Mouse (Mus musculus) CD8-positive naive resting alpha-beta T cell, adult 2 months (primary cell): Measurements from ENCODE around the gene Sh3tc1.

Experiments used
- DNase-seq, 2 experiments: peaks; one replicate each; pipeline ENCODE4 v3.0.0; 2022; ENCODE audit warnings: low read depth in 2 of 2, low spot score in 2 of 2

Gene Sh3tc1

DNA sequence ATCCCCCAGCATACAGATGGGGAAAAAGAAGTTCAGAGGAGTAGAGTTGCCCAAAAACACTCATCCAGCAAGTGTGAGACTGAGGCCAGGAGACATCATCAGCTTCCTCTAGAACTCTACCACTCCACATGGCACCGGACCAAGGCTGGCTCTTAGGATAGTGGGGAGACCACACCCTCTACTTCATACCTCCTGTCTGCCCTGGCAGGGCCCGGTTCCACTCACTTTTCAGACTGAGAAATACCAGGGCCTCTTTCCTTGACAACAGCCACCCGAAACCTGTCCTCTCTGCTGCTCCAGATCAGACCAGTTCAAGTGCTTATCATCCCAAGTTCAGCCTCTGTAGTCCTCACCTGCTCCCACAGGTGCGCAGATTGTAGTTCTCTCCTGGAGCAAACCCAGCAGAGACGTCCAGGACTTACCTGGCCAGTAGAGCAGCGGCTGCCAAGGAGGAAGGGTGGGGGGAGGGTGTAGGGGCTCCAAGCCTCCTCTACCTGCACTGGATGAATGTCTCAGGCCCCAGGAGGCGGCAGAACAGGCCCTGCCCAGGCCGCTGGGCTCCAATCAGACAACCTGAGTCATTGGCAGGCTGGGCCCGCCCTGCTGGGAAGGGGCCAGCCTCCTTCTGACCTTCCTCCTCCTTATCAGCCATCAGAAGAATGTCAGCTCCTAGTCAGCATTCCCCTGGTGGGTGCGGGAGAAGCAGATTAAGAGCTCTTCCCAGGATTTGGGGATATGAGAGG lies at the start of gene Sh3tc1:
TSS of gene Sh3tc1 (minus strand) at position 452 of the 743 bp plus-strand sequence.
- DNase-seq: no peak

DNA sequence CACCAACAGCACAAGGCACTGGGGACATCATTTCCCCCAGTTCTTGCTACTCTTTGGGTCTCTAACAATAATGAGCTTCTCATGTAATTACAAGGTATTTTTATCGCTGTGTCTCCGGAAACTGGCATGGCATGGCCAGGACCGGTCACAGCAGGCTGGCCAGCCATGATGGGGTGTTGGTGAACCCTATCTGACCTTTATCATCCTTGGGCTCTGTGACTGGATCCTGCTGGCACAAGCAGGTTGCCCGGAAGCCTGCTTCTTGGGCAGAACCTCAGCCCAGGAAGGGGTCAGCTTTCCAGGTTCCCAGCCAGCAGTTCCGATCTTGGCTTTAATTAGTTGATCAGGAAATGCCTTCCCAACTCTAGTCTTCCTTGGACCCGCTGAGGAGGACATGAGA lies 48.9 kb upstream of the Sh3tc1 start:
- no peak for DNase-seq

DNA sequence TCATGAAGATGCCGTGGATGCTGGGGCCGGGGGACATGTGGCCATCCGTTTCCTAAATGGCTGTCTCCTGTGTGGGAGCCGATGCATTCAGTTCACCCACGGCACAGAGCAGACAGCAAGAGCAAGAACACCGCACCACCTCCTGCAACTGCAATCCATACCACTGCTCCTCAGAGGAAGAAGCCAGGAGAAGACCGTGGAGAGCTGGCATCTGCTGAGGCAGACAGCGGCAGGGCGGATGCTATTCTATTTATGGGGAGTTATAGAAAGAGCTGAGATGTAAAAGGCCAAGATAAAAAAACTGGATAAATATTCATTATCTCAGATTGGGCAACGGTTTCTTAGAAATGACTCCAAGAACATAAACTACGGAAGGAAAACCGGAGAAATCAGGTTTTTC lies 48.1 kb upstream of the Sh3tc1 start:
- DNase-seq: no peak

DNA sequence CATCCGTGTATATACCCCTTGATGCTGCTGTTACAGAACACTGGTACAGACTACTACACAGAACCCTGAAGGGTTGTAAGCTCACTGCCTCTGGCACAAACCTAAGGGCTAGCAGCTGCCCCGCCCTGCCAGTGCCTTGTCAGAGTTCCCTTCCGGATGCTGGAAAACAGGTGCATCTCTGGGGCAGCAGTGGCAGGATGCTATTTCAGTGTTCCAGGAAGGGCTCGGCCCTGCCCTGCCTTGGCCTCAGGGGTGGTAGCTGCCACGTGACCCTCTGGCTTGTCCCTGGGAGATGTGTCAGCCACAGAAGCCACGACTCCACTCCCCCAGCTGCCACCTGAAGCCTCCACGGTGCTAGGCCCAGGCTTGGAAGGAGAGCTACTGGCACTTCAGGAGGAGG lies 46.1 kb upstream of the Sh3tc1 start:
- DNase-seq: no peak

DNA sequence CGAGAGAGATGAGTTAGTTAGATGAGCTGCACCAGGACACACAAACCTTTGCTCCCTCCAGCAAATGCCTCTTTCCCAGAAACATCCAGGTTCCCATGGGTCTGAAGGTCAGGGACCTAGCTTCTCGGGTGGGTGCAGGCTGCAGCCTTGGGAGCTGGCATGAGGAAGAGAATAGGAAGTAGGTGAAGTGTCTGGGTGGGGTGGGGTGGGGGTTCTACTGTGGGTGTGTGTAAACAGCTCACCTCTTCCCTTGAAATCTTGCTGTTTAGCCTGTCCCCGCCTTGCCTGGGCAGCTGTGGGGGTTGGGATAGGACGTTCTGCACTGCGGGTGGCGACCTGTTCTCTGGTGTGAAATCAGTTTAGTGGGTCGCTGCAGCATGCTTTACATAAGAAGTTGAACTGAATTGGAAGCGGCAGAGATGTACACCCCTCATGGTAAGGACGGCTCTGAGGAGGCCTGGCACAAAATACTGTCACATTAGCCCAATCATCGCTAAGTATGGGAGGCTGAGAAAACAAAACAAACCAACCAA lies 42.9 kb upstream of the Sh3tc1 start:
- no peak for DNase-seq

DNA sequence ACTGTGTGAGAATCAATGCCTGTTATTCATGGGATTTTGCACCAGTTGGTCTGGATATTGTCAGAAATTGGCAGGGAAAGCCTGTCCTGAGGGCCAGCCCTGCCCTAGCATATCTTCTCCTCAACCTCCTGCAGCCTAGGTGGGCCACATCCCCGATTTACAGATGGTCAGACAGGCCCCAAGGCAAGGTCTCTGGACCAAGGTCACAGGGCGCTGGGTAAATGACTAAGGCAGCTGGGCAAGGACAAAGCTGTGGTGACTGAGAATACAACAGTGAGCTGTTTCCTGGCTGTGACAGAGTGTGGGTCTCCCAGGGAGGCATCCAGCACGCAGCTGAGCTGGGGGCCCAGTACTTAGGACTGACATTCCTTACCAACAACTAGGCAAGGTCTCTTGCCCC lies 41.3 kb upstream of the Sh3tc1 start:
- DNase-seq: no peak

DNA sequence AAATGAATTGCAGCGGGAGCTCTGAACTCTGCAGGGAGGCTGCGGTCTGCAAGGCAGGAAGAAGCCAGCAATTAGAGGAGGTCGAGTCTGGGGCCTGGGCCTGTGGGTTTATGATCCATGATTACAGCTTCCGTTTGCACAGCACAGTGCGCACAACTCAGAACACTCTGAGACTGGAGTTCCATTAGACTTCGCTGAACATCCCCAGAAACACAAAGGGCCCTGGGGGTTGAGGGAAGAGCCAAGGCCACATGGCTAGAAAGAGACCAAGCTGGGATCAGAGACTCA lies 34.3 kb upstream of the Sh3tc1 start:
- DNase-seq: no peak

DNA sequence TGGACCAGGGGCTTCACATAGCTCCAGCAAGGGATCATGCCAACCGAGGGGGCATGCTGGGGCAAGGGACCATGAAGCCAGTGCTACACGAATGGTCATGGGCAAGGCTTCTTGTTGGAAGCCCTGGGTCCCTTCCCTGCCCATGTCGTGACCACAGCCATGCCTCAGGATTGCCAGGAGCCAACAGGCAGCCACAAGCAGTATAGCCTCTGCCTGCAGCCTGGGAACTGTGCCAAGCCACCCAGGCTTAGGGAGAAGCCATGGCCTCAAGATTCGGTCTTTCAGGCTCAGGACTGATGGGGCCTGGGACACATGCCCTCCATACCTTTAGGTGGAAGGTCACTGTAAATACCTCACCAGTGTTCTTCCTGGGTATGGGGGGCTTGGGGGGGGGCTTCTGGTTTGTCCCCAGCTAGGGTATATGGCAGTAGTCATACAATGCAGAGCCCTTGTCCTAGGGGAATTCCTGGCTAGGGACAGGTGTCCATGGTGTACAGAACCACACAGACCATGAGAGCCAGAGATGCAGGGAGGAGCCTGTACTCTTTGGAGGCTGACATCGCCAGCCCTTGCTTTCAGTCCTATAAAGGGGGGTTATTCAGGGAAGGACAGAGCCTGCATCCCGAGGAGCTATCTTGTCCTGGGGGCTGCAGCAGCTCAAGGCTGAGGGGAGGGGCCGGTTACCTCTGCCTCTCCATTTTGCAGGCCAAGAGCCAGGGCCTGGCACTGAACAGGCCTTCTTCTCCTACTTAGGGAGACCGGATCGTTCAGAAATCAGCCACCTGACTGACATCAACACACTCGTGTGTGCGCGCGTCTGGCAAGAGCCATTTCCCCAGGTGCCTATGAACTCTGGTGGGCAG lies 33.7 kb upstream of the Sh3tc1 start:
- DNase-seq: no peak

DNA sequence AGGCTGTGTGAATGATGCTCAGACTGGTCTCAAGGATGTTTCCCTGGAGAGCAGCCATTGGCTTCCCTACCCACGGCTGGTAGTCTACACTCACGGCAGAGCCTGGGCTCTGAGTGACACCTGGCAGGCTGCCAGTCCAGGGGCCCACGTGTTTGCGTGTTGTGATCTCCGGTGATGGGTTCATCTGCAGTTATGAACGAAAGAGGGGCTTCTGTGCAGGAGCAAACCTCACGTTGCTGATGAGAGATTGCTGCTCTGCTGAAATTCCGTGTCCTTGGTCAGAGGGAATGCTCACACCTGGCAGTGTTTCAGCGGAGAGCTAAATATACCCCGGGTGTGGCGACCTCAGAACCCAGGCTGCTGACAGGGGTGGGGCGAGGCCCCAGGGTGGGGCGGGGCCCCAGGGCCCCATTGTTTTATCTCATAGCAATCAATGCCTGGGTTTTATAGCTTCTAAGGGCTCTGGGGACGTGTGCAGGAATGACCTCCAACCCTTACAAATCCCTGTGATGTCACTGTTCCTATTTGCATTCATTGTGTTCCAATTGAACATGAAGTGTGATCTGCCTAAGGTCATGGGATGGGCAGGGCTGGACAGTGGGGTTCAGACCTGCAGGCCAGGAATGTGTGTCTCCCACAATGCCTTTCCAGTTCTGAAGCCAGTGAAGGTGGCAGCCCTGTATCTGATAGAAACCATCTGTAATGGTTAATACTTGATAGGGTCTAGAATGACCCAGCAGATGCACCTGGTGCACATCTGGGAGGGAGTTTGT lies 31.3 kb upstream of the Sh3tc1 start:
- DNase-seq: no peak

DNA sequence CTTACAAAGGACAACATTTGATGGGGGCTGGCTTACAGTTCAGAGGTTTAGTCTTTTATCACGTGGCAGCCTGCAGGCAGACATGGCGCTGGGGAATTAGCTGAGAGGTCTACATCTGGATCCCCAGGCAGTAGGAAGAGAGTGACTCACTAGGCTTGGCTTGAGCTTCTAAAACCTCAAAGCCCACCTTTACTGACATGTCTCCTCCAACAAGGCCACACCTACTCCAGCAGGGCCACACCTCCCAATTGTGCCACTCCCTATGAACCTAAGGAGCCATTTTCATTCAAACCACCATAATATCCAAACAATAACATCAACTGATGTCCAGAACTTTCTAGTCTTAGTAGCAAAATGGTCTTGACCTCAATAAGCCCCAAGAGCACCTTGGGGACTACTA lies 30.5 kb upstream of the Sh3tc1 start:
- DNase-seq: no peak

DNA sequence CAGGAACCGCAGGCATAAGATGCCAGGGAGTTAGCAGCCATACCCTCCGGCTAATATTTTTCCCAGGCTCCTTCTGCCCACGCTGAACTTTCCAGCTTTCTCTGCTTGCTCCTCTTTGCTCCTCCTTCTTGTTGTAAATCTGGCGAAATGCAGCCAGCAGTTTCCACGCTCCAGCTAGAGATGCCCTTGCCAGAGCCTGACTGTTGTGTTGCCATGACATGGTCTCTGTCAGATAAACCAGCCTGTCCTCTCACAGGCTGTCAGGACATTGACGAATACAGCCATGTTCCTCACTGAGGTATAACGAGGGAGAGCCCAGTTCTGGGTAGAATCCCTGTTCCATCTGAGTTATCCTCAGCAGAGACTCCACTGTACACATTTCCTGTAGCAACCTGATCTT lies 29.2 kb upstream of the Sh3tc1 start:
- no peak for DNase-seq

DNA sequence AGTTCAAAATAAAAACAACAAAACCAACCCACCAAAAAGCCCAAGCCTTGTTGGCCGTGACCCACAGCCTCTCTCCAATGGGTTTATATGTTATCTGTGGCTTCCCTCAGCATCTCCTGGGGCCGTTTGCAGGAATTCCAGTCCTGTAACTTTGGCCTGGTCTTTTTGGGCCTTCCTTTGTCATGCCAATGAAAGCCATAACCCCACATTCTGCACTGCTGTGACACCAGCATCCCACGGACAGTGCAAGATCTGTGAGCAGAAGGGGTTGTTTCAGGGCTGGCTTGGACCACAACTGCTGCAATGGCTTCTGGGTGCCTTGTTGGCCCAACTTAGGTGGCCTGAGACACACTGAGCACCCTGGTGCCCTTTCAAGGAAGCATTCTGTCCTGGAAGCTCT lies 28.7 kb upstream of the Sh3tc1 start:
- DNase-seq: no peak

DNA sequence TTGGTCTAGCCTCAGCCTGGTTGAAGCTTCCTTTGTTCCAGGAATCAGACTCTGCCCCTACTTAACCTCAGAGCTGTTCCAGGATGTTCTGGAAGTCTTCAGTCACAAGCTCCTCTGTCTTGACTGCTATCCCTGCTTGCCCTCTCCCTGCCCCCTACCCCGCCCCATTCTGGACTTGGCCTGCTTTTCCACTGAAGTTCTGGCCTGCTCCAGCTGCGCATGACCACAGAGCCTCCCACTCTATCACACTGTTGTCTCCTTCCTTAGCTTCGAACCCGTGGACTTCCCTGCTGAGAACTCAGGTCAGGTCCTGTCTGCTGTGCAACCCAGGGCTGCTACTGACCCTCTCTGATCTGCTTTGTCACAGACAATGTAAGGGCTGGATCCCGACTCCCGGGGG lies 26.1 kb upstream of the Sh3tc1 start:
- DNase-seq: no peak

DNA sequence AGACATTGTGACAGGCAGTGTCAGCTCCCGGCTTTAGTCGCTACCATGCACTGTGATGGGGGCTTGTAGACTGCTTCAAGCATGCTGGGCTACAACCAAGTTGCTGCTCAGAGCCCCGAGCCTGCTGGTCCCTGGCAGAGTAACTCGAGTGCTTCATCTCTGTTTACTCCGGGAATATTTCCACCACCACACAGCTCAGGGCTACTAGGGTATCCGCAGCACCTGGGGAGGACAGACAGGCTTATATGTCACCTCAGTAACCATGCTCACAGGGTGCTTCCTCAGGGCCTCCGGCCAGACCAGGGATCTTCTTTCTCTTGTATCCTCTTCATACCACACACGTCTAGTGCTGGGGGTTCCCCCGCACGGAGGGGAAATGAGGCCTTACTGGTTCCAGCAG lies 23.1 kb upstream of the Sh3tc1 start:
- no peak for DNase-seq

DNA sequence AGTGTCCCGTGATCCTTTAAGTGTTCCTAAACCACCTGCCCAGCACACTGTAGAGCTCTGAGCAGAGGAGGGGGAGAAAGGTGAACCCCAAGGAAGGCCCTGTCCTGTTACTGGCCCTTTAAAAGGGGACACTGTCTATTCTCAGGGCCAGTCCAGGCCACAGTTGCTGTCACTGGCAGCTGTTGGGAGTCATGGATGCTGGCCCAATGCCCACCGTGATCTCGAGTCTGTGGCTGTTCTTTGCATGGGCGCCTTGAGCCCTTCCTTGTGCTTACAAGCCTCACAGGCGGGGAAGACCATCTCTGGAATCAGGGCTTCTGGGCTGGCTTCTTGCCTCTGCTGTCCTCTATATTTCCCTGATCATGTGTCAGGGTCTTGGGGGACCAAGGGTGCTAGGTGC lies 22.6 kb upstream of the Sh3tc1 start:
- DNase-seq: no peak

DNA sequence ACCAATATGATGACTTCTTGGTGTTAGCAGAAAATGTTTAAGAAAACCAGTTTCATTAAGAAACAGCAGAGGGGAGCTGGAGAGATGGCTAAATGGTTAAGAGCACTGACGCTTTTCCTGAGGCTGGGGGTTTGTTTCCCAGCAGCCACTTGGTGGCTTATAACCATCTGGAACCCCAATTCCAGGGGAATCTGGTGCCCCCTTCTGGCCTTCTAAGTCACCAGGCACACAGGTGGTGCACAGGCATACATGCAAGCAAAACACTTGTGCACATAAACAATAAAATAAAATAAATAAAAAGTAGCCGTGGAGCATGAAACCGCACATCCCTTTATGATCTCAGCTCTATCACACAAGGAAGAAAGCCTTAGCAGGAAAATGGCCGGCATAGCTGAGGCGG lies 21.5 kb upstream of the Sh3tc1 start:
- DNase-seq: no peak

DNA sequence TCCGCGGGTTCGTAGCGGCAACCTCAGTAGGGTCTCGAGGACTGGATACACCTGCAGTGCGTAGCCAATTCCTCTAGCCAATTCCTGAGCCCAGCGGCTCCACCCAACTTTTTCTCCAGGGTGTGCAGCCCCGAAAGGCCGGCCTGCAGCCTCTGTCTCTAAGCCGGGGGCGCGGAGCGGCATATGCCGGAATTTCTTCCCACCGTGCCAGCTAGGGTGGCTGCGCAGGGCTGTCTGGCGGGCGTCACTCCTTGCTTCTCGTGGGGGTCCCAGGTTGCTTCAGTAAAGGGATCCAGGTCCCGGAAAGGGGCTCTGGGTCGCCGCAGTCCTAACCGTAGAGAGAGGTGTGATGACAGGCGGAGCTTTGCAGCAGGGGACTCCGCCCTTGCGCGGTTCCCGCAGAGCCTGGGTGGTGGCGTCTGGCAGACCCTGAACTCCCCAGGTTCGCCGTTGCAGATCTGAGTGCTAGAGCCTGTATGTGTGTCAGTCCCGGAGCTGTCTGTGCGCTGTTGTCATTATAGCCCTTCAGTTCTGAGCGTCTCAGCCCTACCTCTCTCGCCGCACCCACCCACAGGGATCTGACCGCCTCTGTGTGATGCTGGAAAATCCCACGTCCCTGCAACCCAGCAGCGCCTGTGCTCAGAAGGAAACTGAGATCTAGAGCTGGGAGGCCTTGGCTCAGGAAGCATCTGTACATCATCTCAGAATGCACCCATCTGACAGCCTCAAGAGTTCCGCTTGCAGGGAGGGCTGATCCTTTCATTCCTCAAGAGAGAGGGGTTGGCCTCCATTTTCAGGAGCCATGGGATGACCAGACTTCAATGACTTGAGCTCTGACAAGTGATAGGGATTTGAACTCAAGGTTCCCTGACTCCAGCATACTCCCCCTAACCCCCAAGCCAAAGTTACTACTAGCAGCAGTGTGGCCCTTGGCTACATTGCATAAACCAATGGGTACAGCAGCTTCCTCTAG lies 18.6 kb upstream of the Sh3tc1 start:
- peak; percentile 20 to 33 for DNase-seq

DNA sequence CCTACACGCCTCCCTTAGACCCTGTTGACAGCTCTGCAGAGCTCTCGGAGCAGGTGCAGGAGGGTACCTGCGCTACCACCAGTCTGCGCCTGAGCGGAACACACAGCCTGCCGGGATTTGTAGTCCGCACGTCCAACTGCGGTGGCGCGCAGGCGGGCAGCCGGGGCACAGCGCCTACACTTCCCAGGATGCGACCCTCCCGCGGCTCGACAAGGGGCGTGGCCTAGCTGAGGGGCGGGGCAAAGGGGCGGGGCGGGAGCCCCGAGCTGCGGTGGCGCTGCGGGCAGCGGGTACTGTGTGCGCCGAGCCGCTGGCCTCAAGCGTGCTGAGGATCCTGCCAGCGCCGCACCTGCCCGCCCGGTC lies 17.8 kb upstream of the Sh3tc1 start, which contains the start of gene Ablim2:
TSS of gene Ablim2 (plus strand) at position 242 of the 363 bp plus-strand sequence.
- peak; percentile 87 to 90 for DNase-seq

DNA sequence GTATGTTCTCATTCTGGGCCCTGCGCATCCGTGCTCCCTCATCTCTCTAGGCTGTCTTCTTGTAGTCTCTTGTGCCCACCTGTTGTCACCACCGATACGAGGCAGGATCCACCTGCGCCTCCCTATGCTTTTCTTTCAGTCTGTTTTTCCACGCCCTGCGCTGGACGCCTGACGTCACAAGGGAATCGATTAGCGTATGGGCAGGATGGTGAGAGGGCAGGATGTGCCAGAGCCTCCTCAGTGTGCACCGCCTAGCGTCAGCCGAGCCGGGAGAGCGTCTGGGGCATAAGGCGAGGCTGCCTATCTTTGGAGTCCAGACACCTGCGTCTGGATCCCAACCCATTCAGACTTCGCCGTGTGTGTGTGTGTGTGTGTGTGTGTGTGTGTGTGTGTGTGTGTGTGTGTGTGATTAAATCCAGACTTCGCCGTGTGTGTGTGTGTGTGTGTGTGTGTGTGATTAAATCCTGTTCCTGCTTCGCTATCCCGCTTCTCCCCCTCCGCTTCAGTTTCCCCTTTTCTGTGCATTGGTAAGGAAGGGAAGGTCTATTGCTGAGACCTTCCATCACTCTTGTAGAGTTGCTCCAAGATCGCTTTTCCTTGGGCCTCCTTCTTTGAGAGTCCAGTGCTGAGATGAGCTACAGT lies 17.3 kb upstream of the Sh3tc1 start:
- peak; percentile 30 to 46 for DNase-seq

DNA sequence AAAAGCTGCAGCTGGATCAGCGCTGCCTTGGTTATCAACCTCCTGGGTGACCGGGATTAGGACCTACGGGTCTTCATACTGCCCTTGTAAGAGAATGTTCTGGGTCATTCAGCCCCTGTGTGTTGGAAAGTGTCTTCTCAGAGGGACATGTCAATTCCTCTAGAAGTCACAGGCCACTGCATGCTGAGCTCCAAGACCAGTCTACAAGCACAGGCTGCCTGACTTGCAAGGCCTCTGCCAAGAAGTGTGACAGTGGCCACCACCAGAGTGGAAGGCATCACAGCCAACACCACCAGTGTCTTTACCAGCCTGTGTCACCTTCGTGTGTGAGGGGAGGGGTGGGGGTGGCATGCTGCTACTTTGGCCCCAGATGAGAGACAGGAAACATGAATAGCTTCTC lies 16.2 kb upstream of the Sh3tc1 start:
- no peak for DNase-seq
